Mouse (Mus musculus): ENCODE data around the gene Ccdc116.

- no peak for TF ChIP-seq CTCF (IDR thresholded peaks at IDR 0.05; ENCODE audit: low read depth, low read length)
- TF ChIP-seq TAL1 (conservative IDR thresholded peaks at IDR 0.05; ENCODE audit: low read depth, low read length) = no peak
- TF ChIP-seq GATA1 (IDR thresholded peaks at IDR 0.05; ENCODE audit: borderline replicate concordance, low read length) = no peak
- TF ChIP-seq POLR2AphosphoS5 (IDR thresholded peaks at IDR 0.05; ENCODE audit: insufficient replicate concordance, low read depth, low read length) = no peak
Observed at GRCm38 (mm10) chr16:17131191-17132088, 15.6 kb downstream of the Ccdc116 start.
